In the genomic region with DNA sequence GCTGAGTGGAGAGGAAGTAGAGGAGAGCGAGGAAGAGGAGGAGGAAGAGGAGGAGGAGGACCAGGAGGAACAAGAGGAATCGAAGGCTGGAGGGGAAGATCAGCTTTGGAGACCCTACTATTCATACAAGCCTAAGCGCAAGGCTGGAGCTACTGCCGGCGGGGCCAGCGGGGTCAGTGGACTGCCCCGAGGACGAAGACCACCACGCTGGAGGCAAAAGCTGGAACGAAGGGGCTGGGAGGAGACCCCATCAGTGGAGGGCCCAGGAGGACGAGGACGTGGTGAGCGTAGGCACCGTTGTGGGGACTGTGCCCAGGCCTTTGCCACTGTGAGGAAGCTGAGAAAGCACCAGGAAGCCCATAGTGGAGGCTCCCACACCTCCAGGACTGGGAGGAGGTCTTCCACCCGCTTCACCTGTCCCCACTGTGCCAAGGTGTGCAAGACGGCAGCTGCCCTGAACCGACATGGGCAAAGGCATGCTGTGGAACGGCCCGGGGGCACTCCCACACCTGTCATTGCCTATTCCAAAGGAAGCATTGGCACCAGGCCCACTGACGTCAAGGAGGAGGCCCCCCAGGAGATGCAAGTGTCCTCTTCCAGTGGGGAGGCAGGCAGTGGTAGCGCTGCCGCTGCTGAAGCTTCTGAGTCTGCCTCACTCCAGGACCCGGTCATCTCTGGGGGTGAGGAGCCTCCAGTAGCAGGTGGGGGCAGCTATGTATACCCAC, we compare ENCODE assay signal across 18 mouse cellular contexts. TPM values are rescaled to one million over a fixed set of nuclear protein-coding genes. Genes with fewer than 3 reads are reported as not detected.
DNase-seq lines count a peak whose midpoint lies in the region; ATAC-seq and TF ChIP-seq lines count a peak whose summit lies in the region.
"Had no signal": no experiment of that assay in that cellular context is flagged by ENCODE, and none has a peak within 500 bp of the region (broad histone marks: within the 10 kb centered on the region; RNA-seq: fewer than 3 reads in every experiment).

No protein-coding gene starts in this region.

- no peaks in the 10 kb centered on the region for H3K9me3 ChIP-seq in kidney, embryonic 15.5 days (replicated peaks)
- H3K9me3 ChIP-seq: hindbrain, embryonic 15.5 days; midbrain, embryonic 13.5 days had no signal

- TF ChIP-seq POLR2A in cerebellum, adult 2 months (IDR thresholded peaks at IDR 0.05; ENCODE audit: borderline replicate concordance, insufficient read depth, low read length) = no peak

- peak overlapping the region; percentile 20; the same call in 1 of the 2 replicates for H3K4me2 ChIP-seq in kidney, embryonic 15.5 days
- H3K4me2 ChIP-seq: hindbrain, embryonic 15.5 days; midbrain, embryonic 13.5 days had no signal

- no peak overlapping the region for H3K27ac ChIP-seq in cerebellum, adult 2 months (ENCODE audit: insufficient read depth, low read length)
- no peak overlapping the region; the same call in none of the 2 replicates for H3K27ac ChIP-seq in kidney, embryonic 15.5 days
- H3K27ac ChIP-seq: hindbrain, embryonic 15.5 days; midbrain, embryonic 13.5 days had no signal

- DNase-seq in cerebellum, adult 2 months = peak; percentile 68 to 69
- DNase-seq in cerebellum, adult 8-10 months = no peak
- no peak for DNase-seq in kidney, postnatal 25 days
- DNase-seq in testis, postnatal 10 days (ENCODE audit: low spot score) = peak; percentile 62
- DNase-seq in testis, postnatal 14 days (ENCODE audit: low spot score) = no peak
- DNase-seq in frontal cortex, postnatal 25 days (ENCODE audit: low spot score in 2 of 2) = no peak
- no peak for DNase-seq in layer of hippocampus, postnatal 25 days (ENCODE audit: extremely low spot score in 1 of 2, low spot score in 1 of 2)
- DNase-seq: adrenal gland, postnatal 10 days; heart, adult 18-20 months; liver; thymus, adult 18-20 months had no signal

- no peak overlapping the region for H3K9ac ChIP-seq in kidney, embryonic 15.5 days
- H3K9ac ChIP-seq: hindbrain, embryonic 15.5 days; midbrain, embryonic 13.5 days had no signal

- no peaks in the 10 kb centered on the region for H3K27me3 ChIP-seq in cerebellum, adult 2 months (ENCODE audit: control insufficient read depth, insufficient read depth, low read length)
- H3K27me3 ChIP-seq in kidney, embryonic 15.5 days = peaks cover 6% of the 10 kb centered on the region; the same call in 1 of the 2 replicates
- H3K27me3 ChIP-seq: hindbrain, embryonic 15.5 days had no signal

- H3K36me3 ChIP-seq in kidney, embryonic 15.5 days = peaks cover 15% of the 10 kb centered on the region; the same call in 1 of the 2 replicates

- peaks cover 20% of the 10 kb centered on the region for H3K4me1 ChIP-seq in cerebellum, adult 2 months (ENCODE audit: control insufficient read depth, insufficient read depth, low read length)
- H3K4me1 ChIP-seq in kidney, embryonic 15.5 days = peaks cover 30% of the 10 kb centered on the region
- H3K4me1 ChIP-seq: hindbrain, embryonic 15.5 days had no signal

- 44% methylated on average over 23 of the region's 23 CpGs for WGBS in cerebellum, adult 2 months
- WGBS in kidney, embryonic 15.5 days = 63% methylated on average over 23 of the region's 23 CpGs

- no peak for TF ChIP-seq CTCF in cerebellum, adult 2 months (IDR thresholded peaks at IDR 0.05; ENCODE audit: borderline replicate concordance, insufficient read depth, low read depth, low read length)

- no peak for ATAC-seq in kidney, embryonic 15.5 days (replicated peaks; ENCODE audit: low FRiP score)
- ATAC-seq: midbrain, embryonic 13.5 days had no signal

- no peak overlapping the region for H3K4me3 ChIP-seq in cerebellum, adult 2 months (replicated peaks; ENCODE audit: insufficient read depth, low read depth, low read length)
- H3K4me3 ChIP-seq in kidney, embryonic 15.5 days (replicated peaks) = no peak overlapping the region
- H3K4me3 ChIP-seq: erythroblast, embryonic 14.5 days; hindbrain, embryonic 15.5 days; midbrain, embryonic 13.5 days had no signal

RNA-seq across cellular contexts. Expression of gene Zbtb4, which starts 12.7 kb away (rescaled TPM):
- polyA plus RNA-seq in cerebellum, adult 2 months (2012; rRNA removed) = 69.8 and 71.1 TPM in 2 replicates
- polyA plus RNA-seq in kidney, embryonic 15.5 days (2015; fragmentation: Nextera tagmentation; extraction: Ambion mirVana) = 1.9 and 2.8 TPM in 2 replicates
- total RNA-seq in layer of hippocampus, postnatal 25 days (2021) = 100 to 1,000 TPM; 110 to 118 TPM

RNA-seq across cellular contexts. Expression of gene Slc35g3, which starts 16.7 kb away (rescaled TPM):
- not detected in 2 replicates for polyA plus RNA-seq in cerebellum, adult 2 months (2012; rRNA removed)
- polyA plus RNA-seq in kidney, embryonic 15.5 days (2015; fragmentation: Nextera tagmentation; extraction: Ambion mirVana) = 0.27 and 0.36 TPM in 2 replicates
- not detected for total RNA-seq in layer of hippocampus, postnatal 25 days (2021)
- total RNA-seq: adrenal gland, postnatal 10 days; heart, adult 18-20 months; layer of hippocampus, adult 18-20 months; left cerebral cortex, adult 8-10 months had no signal
- polyA plus RNA-seq: erythroblast, embryonic 14.5 days; neural tube, embryonic 11.5 days had no signal

RNA-seq across cellular contexts. Expression of gene Chrnb1, which starts 17.3 kb away (rescaled TPM):
- polyA plus RNA-seq in cerebellum, adult 2 months (2012; rRNA removed) = 1.6 and 2.9 TPM in 2 replicates
- polyA plus RNA-seq in kidney, embryonic 15.5 days (2015; fragmentation: Nextera tagmentation; extraction: Ambion mirVana) = 11.4 and 12.3 TPM in 2 replicates
- total RNA-seq in layer of hippocampus, postnatal 25 days (2021) = 1 to 10 TPM in 1 of 2 experiments, under 1 TPM in 1; 0.79 to 1.1 TPM
- polyA plus RNA-seq: erythroblast, embryonic 14.5 days had no signal

RNA-seq across cellular contexts. Expression of gene Polr2a, which starts 20.0 kb away (rescaled TPM):
- polyA plus RNA-seq in cerebellum, adult 2 months (2012; rRNA removed) = 35.3 and 42.3 TPM in 2 replicates
- polyA plus RNA-seq in kidney, embryonic 15.5 days (2015; fragmentation: Nextera tagmentation; extraction: Ambion mirVana) = 29.9 and 31.1 TPM in 2 replicates
- total RNA-seq in layer of hippocampus, postnatal 25 days (2021) = 10 to 100 TPM; 58.6 to 69.5 TPM

RNA-seq across cellular contexts. Expression of gene Fgf11, which starts 23.2 kb away (rescaled TPM):
- 47.0 and 49.4 TPM in 2 replicates for polyA plus RNA-seq in cerebellum, adult 2 months (2012; rRNA removed)
- polyA plus RNA-seq in kidney, embryonic 15.5 days (2015; fragmentation: Nextera tagmentation; extraction: Ambion mirVana) = 2.0 and 2.5 TPM in 2 replicates
- total RNA-seq in layer of hippocampus, postnatal 25 days (2021) = 10 to 100 TPM; 28.3 to 33.3 TPM

Comparison
In these comparisons a context has a peak if more than half of its experiments do, and no peak if none do; other contexts are left out.
1. DNase-seq: peak in cerebellum, adult 2 months (2 of 2) and testis, postnatal 10 days (single experiment); none in cerebellum, adult 8-10 months (single experiment), kidney, postnatal 25 days (0 of 2), testis, postnatal 14 days (single experiment), frontal cortex, postnatal 25 days (0 of 2) and layer of hippocampus, postnatal 25 days (0 of 2).
2. RNA of gene Zbtb4, which starts 12.7 kb away (polyA plus RNA-seq): 69.8 to 71.1 TPM in cerebellum, adult 2 months; 1.9 to 2.8 TPM in kidney, embryonic 15.5 days; every median in the first group is over 10 times any median in the second.